Mouse (Mus musculus) spleen, adult 2 months (tissue): ENCODE data around the gene Acin1. TPM values are rescaled to one million over a fixed set of nuclear protein-coding genes. Genes with fewer than 3 reads are reported as not detected.
"Not testable (repeated sequence)": the region's sequence is repeated elsewhere in the genome, so short reads cannot be mapped to it uniquely, and the experiment has no call there.

Experiments
- DNase-seq, 2 experiments: peaks; one replicate each; pipeline versions ENCODE4 v3.0.0 to v3.0.0-alpha.2; 2012 to 2021; ENCODE audit warnings: low spot score in 2 of 2, low read depth in 1 of 2
- H3K27ac ChIP-seq: fragments of 200-500 bp; 2 replicates; pipeline ENCODE4 v1.5.1; 2012; ENCODE audit warnings: low read length, inconsistent platforms; ENCODE audit not compliant: insufficient read depth
- H3K27me3 ChIP-seq: fragments of 200-500 bp; 2 replicates; pipeline ENCODE4 v1.6.1; 2012; ENCODE audit warnings: mild to moderate bottlenecking, moderate library complexity, low read length, inconsistent platforms; ENCODE audit not compliant: control insufficient read depth, insufficient read depth
- H3K36me3 ChIP-seq: fragments of 200-500 bp; 2 replicates; pipeline ENCODE4 v1.6.1; 2012; ENCODE audit warnings: mild to moderate bottlenecking, low read length, inconsistent platforms; ENCODE audit not compliant: control insufficient read depth, insufficient read depth
- H3K4me1 ChIP-seq: fragments of 200-500 bp; 2 replicates; pipeline ENCODE4 v1.6.1; 2011; ENCODE audit warnings: inconsistent platforms; ENCODE audit not compliant: control insufficient read depth, insufficient read depth, insufficient read length
- H3K4me3 ChIP-seq: fragments of 200-500 bp; 2 replicates; pipeline ENCODE4 v1.5.1; 2011; ENCODE audit warnings: mild to moderate bottlenecking, inconsistent platforms; ENCODE audit not compliant: insufficient read depth, insufficient read length; ENCODE audit errors: extremely low read depth
- CTCF ChIP-seq: fragments of 200-500 bp; IDR thresholded peaks from 2 replicates; pipeline ENCODE4 v1.5.1; 2011; ENCODE audit warnings: mild to moderate bottlenecking, inconsistent platforms; ENCODE audit not compliant: insufficient read depth, insufficient read length, insufficient replicate concordance; ENCODE audit errors: extremely low read depth
- POLR2A ChIP-seq: fragments of 200-500 bp; IDR thresholded peaks from 2 replicates; pipeline ENCODE4 v1.6.1; 2011; ENCODE audit warnings: low read depth, low read length, inconsistent platforms
- WGBS: fragments of 180-500 bp; shearing (Covaris S2); methylation state at CpG from one replicate; pipeline ENCODE4 v1.1.7; 2018; 5-methylcytosine and 5-hydroxymethylcytosine counted together
- polyA plus RNA-seq: library from polyadenylated mRNA; depleted of rRNA; stranded (reverse); fragments of >200 nt; gene quantifications from 2 replicates; pipeline ENCODE4 v1.2.3, GENCODE M21; 2012

Acin1 gene
- polyA plus RNA-seq, 1 experiment, result 126 TPM

DNA sequence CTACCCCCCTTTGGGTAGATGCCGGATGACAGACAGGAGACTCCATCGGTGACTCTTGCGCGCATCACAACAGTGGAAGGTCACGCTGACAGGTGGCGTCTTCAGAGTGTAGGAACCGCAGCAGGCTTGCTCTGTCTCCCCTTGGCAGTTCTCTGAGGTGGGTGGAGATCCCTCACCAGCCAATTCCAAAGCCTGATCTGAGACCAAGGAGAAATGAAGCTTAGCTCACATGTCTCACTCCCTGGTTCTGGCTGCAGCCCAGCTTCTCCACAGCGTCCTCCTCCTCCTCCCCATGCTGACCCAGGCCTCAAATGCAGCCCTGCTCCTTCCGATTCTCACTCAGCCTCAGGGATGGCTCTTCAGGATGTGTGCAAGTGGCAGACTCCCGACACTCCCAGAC is 61.8 kb downstream of the Acin1 start:
- no peaks in the 10 kb centered on the region for H3K27me3 ChIP-seq
- TF ChIP-seq POLR2A, result no peak
- no peak for TF ChIP-seq CTCF
- no peaks in the 10 kb centered on the region for H3K4me1 ChIP-seq
- H3K27ac ChIP-seq, result no peak overlapping the region
- no peak overlapping the region for H3K4me3 ChIP-seq
- no peaks in the 10 kb centered on the region for H3K36me3 ChIP-seq
- 95% methylated on average over 10 of the region's 10 CpGs for WGBS
- DNase-seq, result no peak

GRCm38 (mm10) chr14:54623334-54623733 is 63.4 kb downstream of the Acin1 start:
- Histone ChIP-seq H3K27ac (no peak overlapping the region), H3K27me3 (no peaks in the 10 kb centered on the region), H3K4me3 (no peak overlapping the region), H3K4me1 (no peaks in the 10 kb centered on the region), H3K36me3 (no peaks in the 10 kb centered on the region)
- TF ChIP-seq POLR2A, result no peak
- TF ChIP-seq CTCF, result no peak
- DNase-seq, result no peak
- WGBS, result 76% methylated on average over 6 of the region's 6 CpGs

- Histone ChIP-seq H3K4me1 (no peaks in the 10 kb centered on the region), H3K36me3 (no peaks in the 10 kb centered on the region), H3K27me3 (no peaks in the 10 kb centered on the region), H3K27ac (no peak within 1 kb of the TSS), H3K4me3 (no peak within 1 kb of the TSS)
- WGBS, result 89% methylated on average over 1 of the region's 1 CpGs
- DNase-seq, result no peak
- no peak for TF ChIP-seq POLR2A
- no peak for TF ChIP-seq CTCF
Measured at GRCm38 (mm10) chr14:54621133-54621532, 65.6 kb downstream of the Acin1 start, which contains the start of gene Psmb11. Psmb11 (plus strand) TSS chr14:54621433.

- WGBS, result 2% methylated on average over 25 of the region's 25 CpGs
- Histone ChIP-seq H3K4me3 (peak within 1 kb of the TSS; percentile 89), H3K27ac (peak within 1 kb of the TSS; percentile 37), H3K4me1 (no peaks in the 10 kb centered on the region), H3K27me3 (no peaks in the 10 kb centered on the region), H3K36me3 (peaks cover 4% of the 10 kb centered on the region; the same call in 1 of the 2 replicates)
- TF ChIP-seq CTCF, result no peak
- TF ChIP-seq POLR2A, result peak; percentile 27; the same call in 1 of the 2 replicates
- peak; percentile 81 for DNase-seq
Measured at GRCm38 (mm10) chr14:54617897-54618365, 68.8 kb downstream of the Acin1 start, which contains the start of gene Psmb5. Psmb5 (minus strand) TSS chr14:54618022.

DNA sequence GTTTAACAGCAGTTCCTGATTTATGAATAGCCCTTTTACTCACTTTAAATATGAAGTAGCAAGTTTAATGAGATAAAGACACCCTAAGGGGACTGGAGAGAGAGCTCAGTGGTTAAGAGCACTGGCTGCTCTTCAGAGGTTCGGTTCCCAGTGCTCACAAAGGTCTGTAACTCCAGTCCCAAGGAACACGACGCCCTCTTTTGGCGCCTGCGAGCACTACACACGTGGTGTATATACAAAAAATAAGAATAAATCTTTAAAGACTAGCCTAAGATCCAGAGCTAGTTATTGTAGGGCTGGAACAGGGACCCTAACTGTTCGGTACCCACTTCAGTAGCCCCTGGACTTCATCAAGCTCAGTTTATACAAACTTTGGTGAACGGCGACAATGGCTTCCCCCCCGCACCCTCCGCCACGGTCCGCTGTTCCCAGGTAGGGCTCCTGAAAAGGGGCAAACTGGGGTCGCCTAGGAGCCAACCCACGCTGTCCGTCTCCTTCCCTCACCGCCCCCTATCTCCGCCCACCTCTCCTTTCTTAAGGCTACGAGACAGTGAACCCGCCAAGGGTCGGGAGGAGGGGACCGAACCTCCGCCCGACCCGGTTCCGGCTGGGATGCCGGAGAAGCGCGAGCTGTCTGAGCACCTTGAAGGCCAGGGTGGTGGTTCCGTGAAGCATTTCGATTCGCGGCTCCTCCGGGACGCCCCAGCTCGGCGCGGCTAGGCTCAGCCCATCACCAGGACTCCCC is 69.4 kb downstream of the Acin1 start:
- no peak for DNase-seq
- no peak for TF ChIP-seq CTCF
- no peak; the same call in 1 of the 2 replicates for TF ChIP-seq POLR2A
- no peaks in the 10 kb centered on the region for H3K27me3 ChIP-seq
- peak overlapping the region; percentile 89 for H3K4me3 ChIP-seq
- no peaks in the 10 kb centered on the region for H3K4me1 ChIP-seq
- peaks cover 8% of the 10 kb centered on the region for H3K36me3 ChIP-seq
- H3K27ac ChIP-seq, result peak overlapping the region; percentile 37
- 2% methylated on average over 38 of the region's 38 CpGs for WGBS

DNA sequence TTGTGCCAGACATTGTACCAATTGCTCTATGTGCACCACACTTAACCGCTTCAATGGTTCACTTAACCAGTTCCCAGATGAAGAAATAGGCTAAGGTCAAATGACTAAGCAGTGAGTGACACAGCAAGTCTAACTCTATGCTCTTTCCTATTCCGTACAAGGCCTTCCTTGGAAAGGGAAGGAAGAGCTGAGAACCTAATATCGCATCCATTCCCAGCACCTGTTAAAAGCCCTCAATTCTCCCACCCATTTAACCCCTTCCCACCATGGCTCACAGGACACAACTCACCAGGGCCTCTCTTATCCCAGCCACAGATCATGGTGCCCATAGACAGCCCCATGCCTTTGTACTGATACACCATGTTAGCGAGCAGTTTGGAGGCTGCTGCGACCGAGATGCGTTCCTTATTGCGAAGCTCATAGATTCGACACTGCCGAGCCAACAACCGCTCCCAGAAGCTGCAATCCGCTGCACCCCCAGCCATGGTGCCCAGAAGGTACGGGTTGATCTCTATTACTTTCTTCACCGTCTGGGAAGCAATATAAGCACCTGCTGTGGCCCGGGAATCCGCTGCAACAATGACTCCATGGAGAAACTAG is 70.4 kb downstream of the Acin1 start:
- H3K27me3 ChIP-seq, result no peaks in the 10 kb centered on the region
- DNase-seq, result no peak
- no peaks in the 10 kb centered on the region for H3K4me1 ChIP-seq
- TF ChIP-seq POLR2A (no peak), CTCF (no peak)
- H3K36me3 ChIP-seq, result peaks cover 10% of the 10 kb centered on the region
- 93% methylated on average over 16 of the region's 16 CpGs for WGBS
- H3K4me3 ChIP-seq, result no peak overlapping the region
- no peak overlapping the region for H3K27ac ChIP-seq

DNA sequence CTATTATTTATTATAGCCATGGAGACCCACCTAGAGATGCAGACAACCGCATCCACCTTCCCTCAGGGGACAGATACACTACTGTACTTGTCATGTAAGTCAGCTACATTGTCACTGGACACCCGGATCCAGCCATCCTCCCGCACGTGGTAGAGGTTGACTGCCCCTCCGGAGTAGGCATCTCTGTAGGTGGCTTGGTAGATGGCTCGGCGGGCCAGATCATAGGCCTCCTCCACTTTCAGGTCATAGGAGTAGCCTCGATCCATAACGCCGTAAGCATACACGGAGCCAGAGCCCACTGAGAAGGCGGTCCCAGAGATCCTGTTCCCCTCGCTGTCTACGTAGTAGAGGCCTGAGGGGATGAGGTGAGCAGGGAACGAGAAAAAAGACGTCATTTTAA is 72.6 kb downstream of the Acin1 start:
- WGBS, result 97% methylated on average over 16 of the region's 16 CpGs
- not testable (repeated sequence) for H3K27ac ChIP-seq, H3K27me3 ChIP-seq, DNase-seq, H3K4me1 ChIP-seq, H3K4me3 ChIP-seq
- H3K36me3 ChIP-seq, result peaks cover 10% of the 10 kb centered on the region
